Mouse (Mus musculus): Measurements from ENCODE around the gene Rap1gap2. TPM values are rescaled to one million over a fixed set of nuclear protein-coding genes. Genes with fewer than 3 reads are reported as not detected.

The Rap1gap2 gene
- total RNA-seq, 2 experiments from 2014 or later: 107 to 121 TPM

- DNase-seq (ENCODE audit: low spot score in 2 of 2): peak; percentile 56 to 67
Measured at GRCm38 (mm10) chr11:74516112-74516511, 94.6 kb downstream of the Rap1gap2 start.

DNA sequence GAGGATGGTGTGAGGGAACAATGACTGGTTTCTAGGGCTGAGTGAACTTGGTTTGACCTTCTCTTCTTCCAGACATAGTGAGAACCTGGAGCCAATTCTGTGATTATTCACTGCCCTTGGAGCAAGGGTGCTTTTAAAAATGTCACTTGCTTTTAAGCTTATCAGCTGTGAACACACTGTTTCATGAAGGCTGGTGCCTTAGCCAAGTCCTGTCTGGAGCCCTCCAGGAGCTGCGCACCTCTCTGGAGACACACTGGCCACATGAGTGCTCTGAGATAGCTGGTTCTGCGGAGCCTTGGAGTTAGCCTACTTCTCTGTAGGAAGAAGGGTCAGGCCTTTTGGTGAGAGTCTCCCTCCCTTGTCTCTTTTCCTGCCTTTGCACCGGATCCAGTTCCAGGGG is 95.7 kb downstream of the Rap1gap2 start:
- no peak for DNase-seq (ENCODE audit: low spot score in 2 of 2)

- no peak for DNase-seq (ENCODE audit: low spot score in 2 of 2)
Measured at GRCm38 (mm10) chr11:74512595-74512994, 98.1 kb downstream of the Rap1gap2 start.

DNA sequence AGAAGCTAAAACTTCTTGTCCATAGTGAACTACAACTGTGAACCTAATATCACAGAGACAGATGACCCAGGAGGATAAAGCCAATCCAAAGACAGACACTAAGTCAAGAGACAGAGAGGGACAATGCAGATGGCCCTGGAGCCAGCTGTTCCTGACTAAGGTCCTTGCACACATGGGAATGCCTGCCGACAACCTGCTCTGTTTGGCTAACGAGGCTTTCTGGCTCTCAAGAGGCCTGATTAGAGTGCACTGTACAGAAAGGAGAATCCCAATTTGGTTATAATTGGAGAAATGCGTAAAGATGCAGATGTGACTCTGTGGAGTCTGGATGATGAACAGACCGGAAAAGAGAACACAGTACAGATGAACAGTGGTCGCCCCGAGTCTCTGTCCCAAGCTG is 104.4 kb downstream of the Rap1gap2 start:
- DNase-seq (ENCODE audit: low spot score in 2 of 2): no peak

DNA sequence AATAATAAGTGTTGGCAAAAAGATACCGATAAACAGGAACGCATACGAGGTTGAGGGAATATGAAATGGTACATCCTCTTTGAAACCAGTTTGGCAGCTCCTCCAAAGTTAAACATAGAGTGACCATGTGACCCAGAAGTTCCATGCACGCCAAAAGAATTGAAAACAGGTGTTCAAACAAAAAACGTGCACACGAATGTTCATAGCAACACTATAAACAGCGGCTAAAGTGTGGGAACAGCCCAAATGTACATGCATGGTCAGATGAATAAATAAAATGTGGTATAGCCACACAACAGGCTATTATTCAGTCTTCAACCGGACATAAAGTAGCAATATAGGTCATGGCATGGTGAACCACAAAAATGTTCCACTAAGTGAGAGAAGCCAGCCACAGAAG is 108.2 kb downstream of the Rap1gap2 start:
- no peak for DNase-seq (ENCODE audit: low spot score in 2 of 2)

- DNase-seq (ENCODE audit: low spot score in 2 of 2): no peak
Measured at GRCm38 (mm10) chr11:74501989-74502388, 108.7 kb downstream of the Rap1gap2 start.

DNA sequence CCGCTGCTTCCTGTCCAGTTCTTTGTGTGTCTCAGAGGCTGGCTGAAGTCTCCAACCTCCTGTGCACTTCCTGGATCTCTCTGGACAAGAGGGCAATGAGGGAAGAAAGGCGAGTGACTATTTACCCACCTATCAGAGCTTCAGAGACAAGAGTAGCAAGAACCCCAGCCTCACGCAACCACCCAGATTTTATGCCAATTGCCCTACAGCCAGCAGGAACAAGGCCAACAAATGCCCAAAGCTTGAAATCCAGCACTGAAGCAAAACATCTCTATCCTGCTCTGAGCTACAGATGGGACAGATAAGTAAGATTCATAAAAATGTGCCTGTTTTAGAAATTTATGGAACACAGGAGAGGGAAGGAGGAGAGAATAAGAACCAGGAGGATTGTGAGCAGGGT is 109.7 kb downstream of the Rap1gap2 start:
- no peak for DNase-seq (ENCODE audit: low spot score in 2 of 2)

DNA sequence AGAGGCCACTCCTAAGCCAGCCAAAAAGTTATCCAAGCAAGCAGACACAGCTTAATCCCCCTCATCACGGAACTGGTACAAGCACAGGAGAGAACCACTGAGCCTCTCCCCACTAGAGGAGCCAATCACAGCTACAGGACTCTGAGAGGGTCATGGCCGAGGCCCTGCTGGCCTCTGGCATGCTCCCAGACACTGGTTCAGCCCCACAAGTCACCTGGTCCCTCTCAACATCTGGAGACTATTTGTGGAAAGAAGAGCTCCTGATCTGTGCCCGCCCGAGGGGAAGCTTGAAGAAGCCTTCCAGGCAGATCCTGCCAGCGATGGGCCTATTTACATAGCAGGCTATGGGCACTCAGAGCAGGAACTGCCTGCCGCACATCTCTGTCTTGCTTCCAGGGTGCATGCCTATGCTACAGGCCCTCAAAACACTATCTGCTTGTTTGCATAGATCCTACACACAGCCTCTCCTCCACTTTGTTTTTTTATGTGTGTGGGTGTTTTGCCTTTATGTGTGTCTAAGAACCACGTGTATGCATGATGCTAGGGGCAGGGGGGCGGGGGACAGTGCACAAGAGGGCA is 111.1 kb downstream of the Rap1gap2 start:
- DNase-seq (ENCODE audit: low spot score in 2 of 2): no peak

DNA sequence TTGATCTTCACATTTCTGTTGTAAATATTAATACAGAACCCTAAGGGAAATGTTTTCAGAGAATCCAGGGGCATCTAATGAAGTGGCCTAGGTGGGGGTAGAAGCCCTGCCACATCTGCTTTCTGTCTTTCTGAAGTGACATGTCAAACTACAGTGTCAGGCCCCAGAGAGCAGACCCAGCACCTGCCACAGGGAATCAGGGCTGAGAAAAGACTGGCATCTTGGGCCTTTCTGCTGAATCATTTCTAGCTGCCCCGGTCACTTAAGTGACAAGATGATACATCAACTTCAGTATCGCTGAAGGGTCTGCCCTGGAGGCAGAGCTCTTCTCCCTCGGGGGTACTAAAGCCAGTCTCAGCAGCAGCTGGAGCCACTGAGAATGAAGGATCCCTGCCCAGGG is 111.7 kb downstream of the Rap1gap2 start:
- DNase-seq (ENCODE audit: low spot score in 2 of 2): no peak

GRCm38 (mm10) chr11:74496581-74496980 is 114.1 kb downstream of the Rap1gap2 start:
- no peak for DNase-seq (ENCODE audit: low spot score in 2 of 2)

GRCm38 (mm10) chr11:74493936-74494335 is 116.8 kb downstream of the Rap1gap2 start:
- DNase-seq (ENCODE audit: low spot score in 2 of 2): no peak

DNA sequence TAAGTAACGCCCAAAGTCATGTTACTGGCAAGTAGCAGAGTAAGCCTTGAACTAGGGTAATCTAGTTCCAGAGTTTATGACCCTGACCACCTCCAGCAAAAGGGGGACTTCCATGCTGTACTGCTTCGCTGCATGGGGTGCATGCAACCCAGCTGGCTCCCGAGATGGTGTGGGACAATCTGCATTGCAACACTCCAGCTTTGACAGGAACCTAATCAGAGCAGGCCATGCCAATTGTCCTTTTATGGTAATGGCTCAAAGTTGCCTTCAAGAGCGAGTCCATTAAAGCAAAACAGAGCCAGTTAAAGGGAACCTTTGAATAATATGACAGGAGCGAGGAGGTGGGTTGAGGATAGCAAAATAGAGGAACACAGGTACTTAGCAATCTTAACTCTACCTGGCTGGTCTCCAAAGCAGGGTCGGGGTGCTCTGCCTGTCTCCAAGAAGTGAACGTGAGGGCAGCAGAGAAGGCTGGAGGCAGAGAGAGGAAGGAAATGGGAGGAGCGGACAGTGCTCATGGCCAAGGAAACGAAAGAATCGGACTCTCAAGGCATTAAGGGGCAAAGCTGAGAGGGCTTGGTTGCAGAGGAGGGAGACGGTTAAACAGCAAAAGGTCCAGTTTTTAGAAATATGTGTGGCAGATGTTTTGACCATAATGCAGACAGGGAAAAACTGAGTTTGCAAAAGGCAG is 117.4 kb downstream of the Rap1gap2 start:
- no peak for DNase-seq (ENCODE audit: low spot score in 2 of 2)

DNA sequence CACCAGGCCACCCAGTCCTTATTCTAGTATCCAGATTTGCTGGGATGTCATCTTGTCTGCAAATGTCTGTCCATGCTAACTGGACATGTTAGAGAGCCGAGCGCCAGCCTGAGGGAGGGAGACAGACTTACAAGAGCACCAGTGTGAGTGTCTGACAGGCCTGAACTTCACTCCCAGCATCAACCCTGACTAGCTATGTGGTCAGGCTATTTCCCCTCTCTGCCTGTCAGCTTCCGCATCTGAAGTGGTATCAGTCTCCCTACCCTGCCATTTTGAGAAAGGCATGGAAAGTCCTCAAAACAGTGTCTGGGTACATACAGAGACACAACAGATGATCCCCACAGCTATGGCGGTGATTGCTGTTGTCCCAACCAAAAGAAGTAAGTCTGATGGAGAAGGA is 119.6 kb downstream of the Rap1gap2 start:
- DNase-seq (ENCODE audit: low spot score in 2 of 2): no peak

DNA sequence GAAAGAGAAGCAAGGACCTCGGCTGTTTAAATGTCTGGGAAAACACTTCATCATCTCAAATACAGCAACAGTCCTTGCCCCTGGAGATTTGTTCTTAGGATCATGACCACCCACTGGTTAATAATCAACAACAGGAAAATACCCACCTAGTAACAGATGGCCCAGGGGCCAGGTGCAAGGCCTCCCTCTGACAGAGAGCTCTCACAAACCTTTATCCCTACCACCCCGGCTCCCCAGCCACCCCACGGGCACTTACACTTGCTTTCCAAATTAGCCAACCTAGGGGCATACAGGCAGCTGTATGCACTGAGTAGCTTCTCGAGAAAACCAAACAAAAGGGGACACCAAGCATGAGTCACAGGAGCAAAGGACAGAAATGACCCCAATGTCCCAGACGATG is 121.5 kb downstream of the Rap1gap2 start:
- DNase-seq (ENCODE audit: low spot score in 2 of 2): no peak

GRCm38 (mm10) chr11:74487952-74488351 is 122.8 kb downstream of the Rap1gap2 start:
- DNase-seq (ENCODE audit: low spot score in 2 of 2): no peak

DNA sequence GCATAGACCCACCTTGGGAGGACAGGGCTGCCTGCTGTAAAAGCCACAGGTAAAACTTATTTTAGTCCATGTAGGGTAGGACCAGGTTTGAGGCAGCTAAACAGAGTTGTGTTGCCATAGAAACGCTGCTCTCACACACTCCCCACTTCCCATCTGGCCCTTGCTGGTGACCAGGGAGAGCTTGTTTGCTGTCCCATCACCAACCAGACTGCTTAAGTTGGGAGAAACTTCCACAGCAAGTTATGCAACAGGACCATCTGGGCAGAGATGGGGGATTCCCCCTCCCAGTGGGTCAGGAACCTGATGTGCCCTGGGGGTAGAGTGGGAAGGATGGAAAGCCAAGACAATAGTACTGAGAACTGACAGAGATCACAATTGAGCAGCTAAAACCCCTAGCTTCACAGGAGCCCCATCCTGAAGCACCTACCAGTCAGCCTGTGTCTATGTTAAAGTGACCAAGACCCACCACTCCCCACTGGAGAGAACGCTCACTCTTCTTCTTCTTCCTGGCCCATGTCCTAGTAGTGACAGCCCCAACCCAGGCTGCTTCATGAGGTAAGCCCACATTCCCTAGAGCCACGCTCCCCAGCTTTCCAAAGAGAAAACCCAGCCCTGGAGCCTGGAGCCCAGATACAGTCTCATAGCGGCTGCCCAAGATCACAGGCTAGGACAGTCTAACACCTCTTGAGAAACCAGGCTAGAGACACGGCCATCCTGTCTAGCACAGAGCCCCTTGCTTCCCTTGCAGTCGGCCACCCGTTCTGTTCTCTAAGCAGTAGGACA is 125.1 kb downstream of the Rap1gap2 start:
- no peak for DNase-seq (ENCODE audit: low spot score in 2 of 2)

GRCm38 (mm10) chr11:74483871-74484270 is 126.8 kb downstream of the Rap1gap2 start:
- no peak for DNase-seq (ENCODE audit: low spot score in 2 of 2)

- DNase-seq (ENCODE audit: low spot score in 2 of 2): no peak
Measured at GRCm38 (mm10) chr11:74483153-74483817, 127.4 kb downstream of the Rap1gap2 start.

- DNase-seq (ENCODE audit: low spot score in 2 of 2): no peak
Measured at GRCm38 (mm10) chr11:74481797-74482196, 128.9 kb downstream of the Rap1gap2 start.

- peak; percentile 58 to 67 for DNase-seq (ENCODE audit: low spot score in 2 of 2)
Measured at GRCm38 (mm10) chr11:74479715-74480289, 130.9 kb downstream of the Rap1gap2 start.

GRCm38 (mm10) chr11:74478877-74479276 is 131.8 kb downstream of the Rap1gap2 start:
- no peak for DNase-seq (ENCODE audit: low spot score in 2 of 2)
